Mouse (Mus musculus): ENCODE data around the gene Bckdha. TPM values are rescaled to one million over a fixed set of nuclear protein-coding genes. Genes with fewer than 3 reads are reported as not detected.

Bckdha gene
- total RNA-seq, 2 experiments from 2014 or later, result 73.7 to 80.6 TPM

- no peak for DNase-seq
Measured at GRCm38 (mm10) chr7:25644631-25645030, 14.2 kb downstream of the Bckdha start.

- DNase-seq, result no peak
Measured at GRCm38 (mm10) chr7:25644136-25644535, 14.6 kb downstream of the Bckdha start.

GRCm38 (mm10) chr7:25639754-25640153 lies 19.0 kb downstream of the Bckdha start:
- no peak for DNase-seq

GRCm38 (mm10) chr7:25637099-25637498 lies 21.7 kb downstream of the Bckdha start:
- DNase-seq, result no peak

GRCm38 (mm10) chr7:25636373-25636772 lies 22.4 kb downstream of the Bckdha start:
- DNase-seq, result no peak

- no peak for DNase-seq
Measured at GRCm38 (mm10) chr7:25632679-25633078, 26.1 kb downstream of the Bckdha start.

- no peak for DNase-seq
Measured at GRCm38 (mm10) chr7:25628323-25628620, 30.5 kb downstream of the Bckdha start.

GRCm38 (mm10) chr7:25627431-25628322 lies 31.1 kb downstream of the Bckdha start:
- peak; percentile 81 for DNase-seq

GRCm38 (mm10) chr7:25626509-25627430 lies 32.0 kb downstream of the Bckdha start, which contains the start of gene B3gnt8:
TSS of gene B3gnt8 (plus strand) at chr7:25626654.
- DNase-seq, result peak; percentile 72

GRCm38 (mm10) chr7:25625594-25626250 lies 33.1 kb downstream of the Bckdha start:
- no peak for DNase-seq

GRCm38 (mm10) chr7:25624851-25625250 lies 33.9 kb downstream of the Bckdha start:
- no peak for DNase-seq

- DNase-seq, result no peak
Measured at GRCm38 (mm10) chr7:25623857-25624370, 34.9 kb downstream of the Bckdha start.

GRCm38 (mm10) chr7:25620751-25621150 lies 38.0 kb downstream of the Bckdha start:
- peak; percentile 3 for DNase-seq

- peak; percentile 4 for DNase-seq
Measured at GRCm38 (mm10) chr7:25620101-25620500, 38.7 kb downstream of the Bckdha start.

GRCm38 (mm10) chr7:25619722-25619991 lies 39.1 kb downstream of the Bckdha start:
- no peak for DNase-seq

- peak; percentile 92 for DNase-seq
Measured at GRCm38 (mm10) chr7:25618865-25619721, 39.7 kb downstream of the Bckdha start, which contains the start of gene Dmac2. TSS of gene Dmac2 (plus strand) at chr7:25619414.

GRCm38 (mm10) chr7:25617376-25618160 lies 41.2 kb downstream of the Bckdha start:
- peak; percentile 2 for DNase-seq

GRCm38 (mm10) chr7:25615706-25616011 lies 43.1 kb downstream of the Bckdha start, which contains the start of gene Erich4:
TSS of gene Erich4 (minus strand) at chr7:25615892.
- peak; percentile 4 for DNase-seq

GRCm38 (mm10) chr7:25614831-25615705 lies 43.7 kb downstream of the Bckdha start:
- peak; percentile 4 for DNase-seq

- DNase-seq, result no peak
Measured at GRCm38 (mm10) chr7:25614086-25614485, 44.7 kb downstream of the Bckdha start.
